Mouse (Mus musculus): ENCODE measurements around the gene Olfr871. TPM values are rescaled to one million over a fixed set of nuclear protein-coding genes. Genes with fewer than 3 reads are reported as not detected.
"Not testable (repeated sequence)": the region's sequence is repeated elsewhere in the genome, so short reads cannot be mapped to it uniquely, and the experiment has no call there.

Gene Olfr871
- total RNA-seq (2021) = not detected

- intact Hi-C loops (cut with DNase I) = no loop called here
- no peak for DNase-seq
Observed at GRCm38 (mm10) chr9:20211907-20212306, at the start of gene Olfr871. Olfr871 (plus strand) TSS chr9:20212207.

- intact Hi-C loops (cut with DNase I) = no loop called here
- no peak for DNase-seq
Observed at GRCm38 (mm10) chr9:20173957-20174356, 38.0 kb upstream of the Olfr871 start, which contains the start of gene Olfr870. Olfr870 (minus strand) TSS chr9:20174057.

- intact Hi-C loops (cut with DNase I) = no loop called here
Observed at GRCm38 (mm10) chr9:20179463-20179862, 32.5 kb upstream of the Olfr871 start.

GRCm38 (mm10) chr9:20202131-20202530 is 9.9 kb upstream of the Olfr871 start:
- DNase-seq = no peak
- intact Hi-C loops (cut with DNase I) = no loop called here

More at GRCm38 (mm10) chr9:20179463-20179862, 32.5 kb upstream of the Olfr871 start:
- DNase-seq = no peak

GRCm38 (mm10) chr9:20203413-20203984 is 8.5 kb upstream of the Olfr871 start:
- DNase-seq; intact Hi-C loops (cut with DNase I): not testable (repeated sequence)

- intact Hi-C loops (cut with DNase I) = no loop called here
- no peak for DNase-seq
Observed at GRCm38 (mm10) chr9:20210812-20211211, 1.2 kb upstream of the Olfr871 start.

GRCm38 (mm10) chr9:20211477-20211876 is 530 bp upstream of the Olfr871 start:
- DNase-seq = no peak
- intact Hi-C loops (cut with DNase I) = no loop called here

GRCm38 (mm10) chr9:20236819-20237218 is 24.8 kb downstream of the Olfr871 start, which contains the start of gene Olfr872:
Olfr872 (plus strand) TSS chr9:20237119.
- intact Hi-C loops (cut with DNase I) = no loop called here
- DNase-seq = no peak

- intact Hi-C loops (cut with DNase I) = no loop called here
Observed at GRCm38 (mm10) chr9:20237378-20237777, 25.4 kb downstream of the Olfr871 start.

More at GRCm38 (mm10) chr9:20237378-20237777, 25.4 kb downstream of the Olfr871 start:
- DNase-seq = no peak

Other genes with a start within 250 kb of the Olfr871 start
- gene Olfr866, start 184.2 kb upstream of the Olfr871 start, total RNA-seq (2021) = not detected
- gene Olfr867, start 154.6 kb upstream of the Olfr871 start, total RNA-seq (2021) = not detected
- not detected for gene Olfr868, start 113.6 kb upstream of the Olfr871 start, total RNA-seq (2021)
- not detected for gene Olfr869, start 83.2 kb upstream of the Olfr871 start, total RNA-seq (2021)
- not detected for gene Olfr870, start 38.1 kb upstream of the Olfr871 start, total RNA-seq (2021)
- gene Olfr872, start 24.9 kb downstream of the Olfr871 start, total RNA-seq (2021) = not detected
- gene Olfr39, start 70.1 kb downstream of the Olfr871 start, total RNA-seq (2021) = not detected
- not detected for gene Olfr873, start 86.3 kb downstream of the Olfr871 start, total RNA-seq (2021)
- not detected for gene Olfr18, start 123.9 kb downstream of the Olfr871 start, total RNA-seq (2021)
- gene Zfp560, start 173.0 kb downstream of the Olfr871 start, total RNA-seq (2021) = 10 to 100 TPM in 1 of 2 experiments, 1 to 10 TPM in 1; 9.5 to 11.7 TPM
- 10 to 100 TPM in 1 of 2 experiments, 1 to 10 TPM in 1; 8.2 to 11.0 TPM for gene Zfp26, start 248.0 kb downstream of the Olfr871 start, total RNA-seq (2021)